Mouse (Mus musculus): Measurements from ENCODE around the gene Trim30b. TPM values are rescaled to one million over a fixed set of nuclear protein-coding genes. Genes with fewer than 3 reads are reported as not detected.

Gene Trim30b
- 10 to 100 TPM; 27.6 to 36.8 TPM for total RNA-seq (2023)

DNA sequence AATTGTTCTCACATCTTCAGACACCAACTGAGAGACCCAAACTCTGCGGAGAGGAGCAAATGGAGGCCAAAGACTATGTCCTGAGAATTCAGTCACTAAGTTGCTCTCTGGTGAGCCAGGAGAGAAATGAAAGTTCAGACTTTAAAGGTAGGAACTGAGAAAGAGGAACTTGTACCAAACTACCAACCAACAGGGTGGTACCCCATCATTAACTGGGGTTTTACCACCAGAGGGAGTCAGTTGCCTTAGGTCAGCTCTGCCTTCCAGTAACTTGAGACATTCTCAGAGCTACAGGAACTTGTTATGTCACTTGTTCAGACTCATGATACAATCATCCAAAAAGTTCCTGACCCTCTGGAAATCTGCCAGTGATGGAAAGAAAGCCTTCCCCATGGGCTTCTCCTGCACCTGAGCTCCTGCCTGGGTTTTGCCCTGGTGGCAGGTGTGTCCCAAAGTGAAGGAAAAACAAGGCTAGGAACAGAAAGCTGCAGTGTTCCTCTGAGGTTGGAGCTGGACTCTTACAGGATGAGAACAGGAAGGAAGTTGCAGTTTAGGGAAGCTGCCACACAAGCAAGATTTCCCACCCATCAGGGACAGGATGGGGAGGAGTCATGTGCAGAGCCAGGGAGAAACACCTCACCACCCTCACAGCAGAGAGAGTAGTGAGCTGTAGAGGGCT lies at the start of gene Trim30b:
Gene Trim30b (minus strand): TSS at position 149 of the 679 bp plus-strand sequence.

DNA sequence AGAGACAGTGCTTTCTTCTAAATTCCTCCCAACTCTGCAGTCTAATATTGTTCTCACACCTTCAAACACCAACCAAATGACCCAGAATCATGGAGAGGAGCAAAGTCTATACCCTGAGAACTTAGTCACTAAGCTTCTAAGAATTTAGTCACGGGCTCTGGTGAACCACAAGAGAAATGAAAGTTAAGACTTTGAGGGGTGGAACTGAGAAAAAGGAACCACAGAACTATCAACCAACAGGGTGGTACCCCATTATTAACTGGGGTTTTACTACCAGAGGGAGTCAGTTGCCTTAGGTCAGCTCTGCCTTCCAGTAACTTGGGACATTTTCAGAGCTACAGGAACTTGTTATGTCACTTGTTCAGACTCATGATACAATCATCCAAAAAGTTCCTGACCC lies 31.0 kb upstream of the Trim30b start, which contains the start of gene Trim30c:
Gene Trim30c (minus strand): TSS at position 140 of the 400 bp plus-strand sequence.

DNA sequence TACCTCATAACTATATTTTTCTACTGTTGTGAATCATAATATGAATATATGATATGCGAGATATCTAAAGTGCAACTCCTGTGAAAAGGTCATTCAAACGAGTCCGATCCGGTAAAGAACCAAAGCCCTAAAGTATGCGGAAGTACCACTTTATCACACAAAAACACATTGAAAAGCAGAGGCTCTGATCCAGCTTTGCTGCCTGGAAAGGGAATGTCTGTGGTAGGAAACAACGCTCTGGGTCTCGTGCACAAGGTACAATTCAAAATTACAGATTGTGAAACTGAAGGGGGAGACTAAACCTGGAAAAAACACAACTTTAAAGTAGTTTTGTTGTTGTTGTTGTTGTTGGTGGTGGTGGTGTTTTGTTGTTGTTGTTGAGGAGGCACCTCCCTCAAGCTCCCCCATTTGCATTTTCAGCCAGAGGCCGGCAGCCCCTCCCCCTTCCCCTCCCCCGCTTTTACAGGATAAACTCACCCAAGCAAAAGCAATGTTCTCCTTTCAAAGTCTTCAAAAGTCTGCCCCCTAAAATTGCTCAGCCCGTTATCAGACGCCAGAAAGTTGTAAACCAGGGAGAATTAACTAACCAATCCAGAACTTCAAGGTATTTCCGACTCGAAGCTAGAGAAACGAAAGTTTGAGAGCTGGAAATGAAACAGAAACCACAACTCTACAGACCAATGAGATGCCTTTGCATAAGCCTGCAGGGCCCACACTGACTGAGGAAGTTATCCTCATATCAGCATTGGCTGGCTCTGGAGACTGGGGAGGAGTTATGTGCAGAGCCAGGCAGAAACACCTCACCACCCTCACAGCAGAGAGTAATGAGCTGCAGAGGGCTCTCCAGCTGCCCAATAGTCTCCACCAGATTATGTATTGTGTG lies 16.7 kb downstream of the Trim30b start, which contains the start of gene Trim12c:
Gene Trim12c (minus strand): TSS at position 646 of the 883 bp plus-strand sequence.

DNA sequence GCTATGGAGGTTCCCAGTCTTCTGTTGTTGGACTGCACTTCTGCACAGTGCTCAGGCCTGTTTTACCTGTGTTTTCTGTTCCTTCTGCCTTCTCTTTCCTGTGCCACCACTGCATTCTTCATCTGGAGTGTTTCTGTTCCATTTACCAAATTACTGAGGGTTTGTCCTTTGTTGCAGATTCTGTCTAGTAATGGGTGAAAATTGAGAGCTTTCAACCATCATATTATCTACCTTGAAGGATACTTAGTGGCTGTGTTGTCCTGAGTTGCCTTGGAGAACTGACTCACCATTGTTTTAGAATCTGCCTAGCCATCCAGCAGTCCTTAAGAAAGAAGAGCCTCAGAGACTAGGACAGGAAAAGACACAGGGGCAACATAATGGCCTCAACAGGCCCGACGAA lies 40.5 kb downstream of the Trim30b start, which contains the start of gene Trim34b:
Gene Trim34b (plus strand): TSS at position 301 of the 400 bp plus-strand sequence.

DNA sequence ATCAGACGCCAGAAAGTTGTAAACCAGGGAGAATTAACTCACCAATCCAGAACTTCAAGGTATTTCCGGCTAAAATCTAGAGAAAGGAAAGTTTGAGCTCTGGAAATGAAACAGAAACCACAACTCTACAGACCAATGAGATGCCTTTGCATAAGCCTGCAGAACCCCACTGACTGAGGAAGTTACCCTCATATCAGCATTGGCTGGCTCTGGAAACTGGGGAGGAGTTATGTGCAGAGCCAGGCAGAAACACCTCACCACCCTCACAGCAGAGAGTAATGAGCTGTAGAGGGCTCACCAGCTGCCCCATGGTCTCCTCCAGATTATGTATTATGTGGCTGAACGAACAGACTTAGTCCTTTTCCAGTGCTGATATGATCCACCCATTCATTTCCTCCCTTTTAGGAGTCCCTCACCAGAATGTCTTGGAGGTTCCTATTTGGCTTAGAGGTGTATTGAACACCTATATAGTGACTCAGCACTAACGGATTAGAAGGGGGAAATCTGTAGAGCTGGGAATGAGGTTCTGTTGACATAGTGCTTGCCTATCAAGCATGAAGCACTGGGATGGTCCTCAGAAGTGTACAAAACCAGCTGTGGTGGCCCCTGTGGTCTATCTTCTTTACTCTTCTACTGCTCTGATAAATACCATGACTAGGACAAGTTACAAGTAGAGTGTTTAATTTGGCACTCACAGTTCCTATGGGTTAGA lies 54.2 kb downstream of the Trim30b start, which contains the start of gene Trim12a:
Gene Trim12a (minus strand): TSS at position 98 of the 712 bp plus-strand sequence.

Other genes starting within 250 kb of the Trim30b start
- gene Ubqln5, start 240.1 kb downstream of the Trim30b start, total RNA-seq (2023) = not detected
- not detected for gene Olfr643, start 232.5 kb downstream of the Trim30b start, total RNA-seq (2023)
- not detected for gene Ubqln3, start 226.6 kb downstream of the Trim30b start, total RNA-seq (2023)
- not detected for gene Ubqlnl, start 219.3 kb downstream of the Trim30b start, total RNA-seq (2023)
- gene Olfm5, start 205.1 kb downstream of the Trim30b start, total RNA-seq (2023) = not detected
- gene Olfr648, start 186.5 kb downstream of the Trim30b start, total RNA-seq (2023) = not detected
- gene Olfr649, start 173.9 kb downstream of the Trim30b start, total RNA-seq (2023) = not detected
- gene Trim6, start 151.1 kb downstream of the Trim30b start, total RNA-seq (2023) = under 1 TPM; 0.39 to 0.70 TPM
- 10 to 100 TPM; 67.2 to 84.3 TPM for gene Trim34a, start 125.4 kb downstream of the Trim30b start, total RNA-seq (2023)
- 10 to 100 TPM; 30.7 to 37.6 TPM for gene Trim5, start 81.8 kb downstream of the Trim30b start, total RNA-seq (2023)
- gene Trim12a, start 54.4 kb downstream of the Trim30b start, total RNA-seq (2023) = 100 to 1,000 TPM; 121 to 151 TPM
- gene Trim34b, start 40.4 kb downstream of the Trim30b start, total RNA-seq (2023) = 1 to 10 TPM; 3.5 to 4.3 TPM
- 10 to 100 TPM; 52.0 to 65.2 TPM for gene Trim12c, start 16.5 kb downstream of the Trim30b start, total RNA-seq (2023)
- gene Trim30c, start 31.0 kb upstream of the Trim30b start, total RNA-seq (2023) = 1 to 10 TPM; 4.2 to 7.4 TPM
- 100 to 1,000 TPM in 1 of 2 experiments, 10 to 100 TPM in 1; 79.4 to 109 TPM for gene Trim30a, start 95.3 kb upstream of the Trim30b start, total RNA-seq (2023)
- 10 to 100 TPM; 16.1 to 30.2 TPM for gene Trim30d, start 138.0 kb upstream of the Trim30b start, total RNA-seq (2023)
- not detected for gene Olfr651, start 180.2 kb upstream of the Trim30b start, total RNA-seq (2023)
- not detected for gene Olfr652, start 191.0 kb upstream of the Trim30b start, total RNA-seq (2023)
- not detected for gene Olfr653, start 207.4 kb upstream of the Trim30b start, total RNA-seq (2023)
- not detected for gene Olfr654, start 217.1 kb upstream of the Trim30b start, total RNA-seq (2023)
- not detected for gene Olfr655, start 231.9 kb upstream of the Trim30b start, total RNA-seq (2023)
- gene Olfr656, start 244.1 kb upstream of the Trim30b start, total RNA-seq (2023) = under 1 TPM; 0.12 TPM